Mouse (Mus musculus) testis, adult 2 months (tissue): ENCODE results near the gene Rps16.

Experiments
- CTCF ChIP-seq: fragments of 200-500 bp; IDR thresholded peaks from 2 replicates; pipeline ENCODE4 v1.5.1; 2012; ENCODE audit warnings: low read depth, mild to moderate bottlenecking, inconsistent platforms, low read length, moderate library complexity; ENCODE audit not compliant: control insufficient read depth, insufficient read depth, insufficient replicate concordance
- POLR2A ChIP-seq: fragments of 200-500 bp; IDR thresholded peaks from 2 replicates; pipeline ENCODE4 v1.6.1; 2012; ENCODE audit warnings: low read depth, mild to moderate bottlenecking, inconsistent platforms, low read length, moderate library complexity; ENCODE audit not compliant: control insufficient read depth

- TF ChIP-seq CTCF: no peak
- no peak for TF ChIP-seq POLR2A
Measured at GRCm38 (mm10) chr7:28381938-28382337, 31.5 kb downstream of the Rps16 start.
